Mouse (Mus musculus) liver, embryonic 14.5 days (tissue): ENCODE results near the gene Sccpdh.

Source experiments
- CTCF ChIP-seq: IDR thresholded peaks from 2 replicates; pipeline ENCODE4 v1.5.1; 2016; ENCODE audit warnings: antibody characterized with exemption, low read depth, control low read depth
- EP300 ChIP-seq: IDR thresholded peaks from 2 replicates; pipeline ENCODE4 v1.6.1; 2016; ENCODE audit warnings: antibody characterized with exemption, low read depth

- no peak for TF ChIP-seq CTCF
- TF ChIP-seq EP300: no peak
Measured at GRCm38 (mm10) chr1:179704150-179704549, 36.1 kb downstream of the Sccpdh start.
